Mouse (Mus musculus): Measurements from ENCODE around the gene Tsr2. TPM values are rescaled to one million over a fixed set of nuclear protein-coding genes. Genes with fewer than 3 reads are reported as not detected.

Tsr2 gene
- polyA plus RNA-seq, 1 experiment from 2014 or later: 13.0 TPM

DNA sequence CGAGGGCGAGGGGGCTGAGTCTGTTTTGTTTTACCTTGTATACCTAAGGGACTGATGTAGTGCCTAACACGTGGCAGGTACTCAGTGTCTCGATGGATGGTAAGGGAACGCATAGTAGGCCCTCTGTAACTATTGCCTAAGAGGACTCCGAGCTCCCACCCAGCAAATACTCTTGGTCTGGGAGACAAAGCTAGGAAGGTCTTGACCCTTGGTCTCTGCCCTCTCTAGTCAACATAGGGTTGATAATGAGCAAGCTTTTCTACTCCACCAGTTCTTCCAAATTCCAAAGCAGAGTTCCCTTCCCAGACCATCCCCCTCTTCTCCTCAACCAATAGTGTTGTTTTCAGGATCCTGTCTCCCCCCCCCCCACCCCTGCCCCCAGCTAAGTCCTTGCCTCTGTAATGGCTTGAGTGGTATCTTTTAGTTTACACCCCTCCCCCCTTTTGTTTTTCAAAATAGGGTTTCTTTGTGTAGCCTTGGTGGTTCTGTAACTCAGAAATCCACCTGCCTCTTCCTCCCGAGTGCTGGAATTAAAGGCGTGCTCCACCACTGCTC, 46.6 kb downstream of the Tsr2 start:
- Histone ChIP-seq H3K4me3 (ENCODE audit: low read depth, low read length) (no peak overlapping the region), H3K27me3 (replicated peaks; ENCODE audit: control insufficient read depth, insufficient read depth, low read length) (no peaks in the 10 kb centered on the region), H3K9me3 (ENCODE audit: control insufficient read depth) (no peaks in the 10 kb centered on the region), H3K27ac (ENCODE audit: low read depth, low read length) (no peak overlapping the region), H3K4me1 (replicated peaks; ENCODE audit: control insufficient read depth, insufficient read depth, low read length) (no peaks in the 10 kb centered on the region), H3K4me2 (replicated peaks; ENCODE audit: low read depth) (no peak overlapping the region), H3K9ac (ENCODE audit: low read depth, low read length) (no peak overlapping the region), H3K36me3 (ENCODE audit: control insufficient read depth, insufficient read depth) (no peaks in the 10 kb centered on the region)
- WGBS: 55% methylated on average over 8 of the region's 8 CpGs
- TF ChIP-seq CTCF (IDR thresholded peaks at IDR 0.05; ENCODE audit: low read depth): no peak
- ATAC-seq: no peak

DNA sequence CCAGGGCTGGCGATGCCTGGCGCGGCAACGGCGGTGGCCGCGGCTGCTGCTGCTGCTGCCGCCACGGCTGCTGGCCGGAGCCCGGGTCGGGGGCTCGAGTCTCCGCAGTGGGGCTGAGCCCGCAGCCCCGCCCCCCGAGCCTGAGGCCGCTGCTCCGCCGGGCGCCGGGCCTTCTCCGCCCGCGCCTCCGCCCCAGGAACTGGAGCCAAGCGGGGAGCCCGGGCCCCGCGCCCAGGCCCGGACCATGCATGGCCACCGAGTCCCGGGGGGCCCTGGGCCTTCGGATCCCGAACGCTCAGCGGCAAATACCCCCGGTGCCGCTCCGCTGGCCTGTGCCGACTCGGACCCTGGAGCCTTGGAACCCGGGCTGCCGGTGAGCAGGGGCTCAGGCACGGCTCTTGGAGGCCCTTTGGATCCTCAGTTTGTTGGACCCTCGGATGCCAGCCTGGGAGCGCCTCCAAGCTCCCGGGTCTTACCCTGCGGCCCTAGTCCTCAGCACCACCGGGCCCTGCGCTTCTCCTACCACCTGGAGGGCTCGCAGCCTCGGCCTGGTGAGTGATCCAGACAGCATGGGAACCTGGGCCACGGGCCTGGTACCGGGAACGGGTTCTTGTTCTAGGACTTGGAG, 48.8 kb downstream of the Tsr2 start:
- ATAC-seq: peak; percentile 37; the same call in 1 of the 2 replicates
- Histone ChIP-seq H3K4me1 (replicated peaks; ENCODE audit: control insufficient read depth, insufficient read depth, low read length) (no peaks in the 10 kb centered on the region), H3K27ac (ENCODE audit: low read depth, low read length) (peak overlapping the region; percentile 57), H3K36me3 (ENCODE audit: control insufficient read depth, insufficient read depth) (no peaks in the 10 kb centered on the region), H3K9ac (ENCODE audit: low read depth, low read length) (peak overlapping the region; percentile 65), H3K9me3 (ENCODE audit: control insufficient read depth) (no peaks in the 10 kb centered on the region), H3K4me2 (replicated peaks; ENCODE audit: low read depth) (peak overlapping the region; percentile 77), H3K4me3 (ENCODE audit: low read depth, low read length) (peak overlapping the region; percentile 61), H3K27me3 (replicated peaks; ENCODE audit: control insufficient read depth, insufficient read depth, low read length) (no peaks in the 10 kb centered on the region)
- 20% methylated on average over 50 of the region's 56 CpGs for WGBS
- TF ChIP-seq CTCF (IDR thresholded peaks at IDR 0.05; ENCODE audit: low read depth): no peak

DNA sequence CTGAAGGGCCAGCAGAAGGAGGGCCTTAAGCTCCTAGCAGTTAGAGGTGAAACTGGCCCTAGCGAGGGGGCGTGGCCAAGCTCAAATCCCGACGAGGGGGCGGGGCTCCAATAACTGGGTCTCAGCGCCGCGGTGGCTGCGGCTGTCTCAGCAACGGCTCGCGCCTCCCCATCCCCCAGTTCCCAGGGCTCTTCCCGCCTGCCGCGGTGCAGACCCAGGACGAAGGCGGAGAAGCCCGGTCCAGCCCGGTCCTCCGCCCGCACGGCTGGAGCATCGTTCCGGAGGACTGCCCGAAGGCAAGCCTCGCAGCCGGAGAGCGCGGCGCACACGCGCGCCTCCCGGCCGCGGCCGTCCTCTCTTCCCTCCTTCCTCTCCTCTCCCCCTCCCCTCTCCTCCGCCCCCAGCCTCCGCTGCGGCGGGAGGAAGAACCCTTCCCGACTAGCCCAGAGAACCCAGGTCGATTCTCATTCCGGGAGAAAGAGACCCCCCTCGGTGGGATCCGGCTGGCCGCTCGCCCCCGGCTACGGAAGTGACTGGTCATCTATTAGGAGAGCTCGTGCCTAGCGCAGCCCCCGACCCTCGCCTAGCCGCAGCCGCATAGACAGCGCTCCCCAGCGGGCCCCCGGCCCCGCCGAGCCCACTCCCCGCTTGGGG, 49.4 kb downstream of the Tsr2 start:
- Histone ChIP-seq H3K4me1 (replicated peaks; ENCODE audit: control insufficient read depth, insufficient read depth, low read length) (no peaks in the 10 kb centered on the region), H3K27ac (ENCODE audit: low read depth, low read length) (peak overlapping the region; percentile 57), H3K4me2 (replicated peaks; ENCODE audit: low read depth) (peak overlapping the region; percentile 77), H3K4me3 (ENCODE audit: low read depth, low read length) (peak overlapping the region; percentile 61), H3K27me3 (replicated peaks; ENCODE audit: control insufficient read depth, insufficient read depth, low read length) (no peaks in the 10 kb centered on the region), H3K9ac (ENCODE audit: low read depth, low read length) (peak overlapping the region; percentile 65), H3K36me3 (ENCODE audit: control insufficient read depth, insufficient read depth) (no peaks in the 10 kb centered on the region), H3K9me3 (ENCODE audit: control insufficient read depth) (no peaks in the 10 kb centered on the region)
- WGBS: 17% methylated on average over 31 of the region's 62 CpGs
- TF ChIP-seq CTCF (IDR thresholded peaks at IDR 0.05; ENCODE audit: low read depth): no peak
- peak; percentile 72 for ATAC-seq

DNA sequence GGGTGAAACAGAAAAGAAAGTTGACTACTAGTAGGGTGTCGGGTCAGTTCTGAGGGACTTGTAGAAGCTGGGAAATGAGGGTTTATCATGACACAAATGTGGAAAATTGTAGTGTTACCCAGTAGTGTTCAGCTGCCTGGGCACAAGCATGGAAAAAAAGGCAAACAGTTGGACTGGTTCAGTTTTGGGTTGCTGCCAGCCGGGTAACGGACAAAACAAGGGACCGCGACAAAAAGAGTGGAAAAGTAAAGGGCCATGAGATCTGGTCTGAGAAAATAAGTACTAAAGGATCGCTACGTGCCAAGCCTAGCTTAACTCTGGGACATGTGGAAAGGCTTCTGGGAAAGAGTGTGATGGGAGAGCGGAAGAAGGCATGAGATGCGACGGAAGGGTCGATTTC, 50.0 kb downstream of the Tsr2 start:
- TF ChIP-seq CTCF (IDR thresholded peaks at IDR 0.05; ENCODE audit: low read depth): no peak
- no peak for ATAC-seq
- Histone ChIP-seq H3K27me3 (replicated peaks; ENCODE audit: control insufficient read depth, insufficient read depth, low read length) (no peaks in the 10 kb centered on the region), H3K9me3 (ENCODE audit: control insufficient read depth) (no peaks in the 10 kb centered on the region), H3K4me3 (ENCODE audit: low read depth, low read length) (peak overlapping the region; percentile 61), H3K4me1 (replicated peaks; ENCODE audit: control insufficient read depth, insufficient read depth, low read length) (no peaks in the 10 kb centered on the region), H3K9ac (ENCODE audit: low read depth, low read length) (no peak overlapping the region), H3K4me2 (replicated peaks; ENCODE audit: low read depth) (peak overlapping the region; percentile 77), H3K36me3 (ENCODE audit: control insufficient read depth, insufficient read depth) (no peaks in the 10 kb centered on the region), H3K27ac (ENCODE audit: low read depth, low read length) (no peak overlapping the region)
- WGBS: 54% methylated on average over 11 of the region's 11 CpGs

DNA sequence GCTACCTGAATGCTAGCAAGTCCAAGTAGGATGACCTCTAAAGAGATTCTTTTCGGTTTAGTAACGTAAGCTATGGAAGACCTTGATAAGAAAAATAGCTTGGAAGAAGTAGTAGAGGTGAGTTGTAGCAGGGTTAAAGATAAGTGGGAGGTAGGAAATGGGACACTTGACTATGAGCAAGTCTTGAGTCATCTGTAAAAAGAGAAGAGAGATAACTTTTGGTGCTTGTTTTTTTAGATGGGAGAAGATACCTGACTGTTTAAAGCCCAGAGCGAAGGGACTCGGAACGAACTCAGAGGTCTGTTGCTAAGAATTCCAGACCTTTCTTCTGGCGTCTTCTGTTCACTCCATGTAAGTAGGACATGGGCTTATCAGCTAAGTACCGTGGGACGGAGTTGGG, 50.5 kb downstream of the Tsr2 start, which contains the start of gene Fgd1:
Gene Fgd1 (plus strand): TSS at position 301 of the 400 bp plus-strand sequence.
- H3K9ac ChIP-seq (ENCODE audit: low read depth, low read length): peak within 1 kb of the TSS; percentile 65
- 94% methylated on average over 8 of the region's 8 CpGs for WGBS
- peak within 1 kb of the TSS; percentile 61 for H3K4me3 ChIP-seq (ENCODE audit: low read depth, low read length)
- no peaks in the 10 kb centered on the region for H3K36me3 ChIP-seq (ENCODE audit: control insufficient read depth, insufficient read depth)
- H3K27me3 ChIP-seq (replicated peaks; ENCODE audit: control insufficient read depth, insufficient read depth, low read length): no peaks in the 10 kb centered on the region
- H3K9me3 ChIP-seq (ENCODE audit: control insufficient read depth): no peaks in the 10 kb centered on the region
- no peak for TF ChIP-seq CTCF (IDR thresholded peaks at IDR 0.05; ENCODE audit: low read depth)
- H3K27ac ChIP-seq (ENCODE audit: low read depth, low read length): peak within 1 kb of the TSS; percentile 57
- peak within 1 kb of the TSS; percentile 77 for H3K4me2 ChIP-seq (replicated peaks; ENCODE audit: low read depth)
- H3K4me1 ChIP-seq (replicated peaks; ENCODE audit: control insufficient read depth, insufficient read depth, low read length): no peaks in the 10 kb centered on the region
- no peak for ATAC-seq

DNA sequence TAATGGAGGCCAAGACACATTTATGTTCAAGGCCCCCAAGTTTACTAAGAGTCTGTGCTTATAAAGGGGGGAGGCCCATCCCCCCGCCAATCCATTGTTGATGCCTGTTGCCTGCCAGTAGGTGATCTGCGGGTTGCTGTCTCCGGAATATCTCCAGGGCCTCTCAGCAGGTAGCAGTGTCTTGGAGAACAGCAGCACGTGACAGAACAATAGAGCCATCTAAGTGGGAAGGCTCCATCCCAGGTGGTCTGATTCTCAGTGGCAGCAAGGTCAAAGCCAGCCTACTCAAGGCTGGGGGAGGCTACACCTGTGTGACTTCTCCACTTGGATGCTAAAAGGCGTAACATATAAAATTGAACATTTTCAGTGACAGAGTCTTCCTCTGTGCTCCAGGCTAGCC, 55.1 kb downstream of the Tsr2 start:
- no peaks in the 10 kb centered on the region for H3K9me3 ChIP-seq (ENCODE audit: control insufficient read depth)
- WGBS: 61% methylated on average over 5 of the region's 5 CpGs
- no peak overlapping the region for H3K27ac ChIP-seq (ENCODE audit: low read depth, low read length)
- H3K9ac ChIP-seq (ENCODE audit: low read depth, low read length): no peak overlapping the region
- H3K4me1 ChIP-seq (replicated peaks; ENCODE audit: control insufficient read depth, insufficient read depth, low read length): no peaks in the 10 kb centered on the region
- no peaks in the 10 kb centered on the region for H3K36me3 ChIP-seq (ENCODE audit: control insufficient read depth, insufficient read depth)
- no peaks in the 10 kb centered on the region for H3K27me3 ChIP-seq (replicated peaks; ENCODE audit: control insufficient read depth, insufficient read depth, low read length)
- H3K4me3 ChIP-seq (ENCODE audit: low read depth, low read length): no peak overlapping the region
- no peak for ATAC-seq
- H3K4me2 ChIP-seq (replicated peaks; ENCODE audit: low read depth): no peak overlapping the region
- TF ChIP-seq CTCF (IDR thresholded peaks at IDR 0.05; ENCODE audit: low read depth): no peak

Other genes with a start within 250 kb of the Tsr2 start
- gene Gnl3l, start 79.2 kb downstream of the Tsr2 start, polyA plus RNA-seq (2015; fragmentation: Nextera tagmentation; extraction: Ambion mirVana): 12.9 and 13.3 TPM in 2 replicates
- 2.3 and 2.7 TPM in 2 replicates for gene Fgd1, start 50.4 kb downstream of the Tsr2 start, polyA plus RNA-seq (2015; fragmentation: Nextera tagmentation; extraction: Ambion mirVana)
- 0.23 and 0.24 TPM in 2 replicates for gene Wnk3, start 101.5 kb upstream of the Tsr2 start, polyA plus RNA-seq (2015; fragmentation: Nextera tagmentation; extraction: Ambion mirVana)
- 0.81 and 0.89 TPM in 2 replicates for gene Fam120c, start 247.6 kb upstream of the Tsr2 start, polyA plus RNA-seq (2015; fragmentation: Nextera tagmentation; extraction: Ambion mirVana)